Mouse (Mus musculus): ENCODE data around the gene Psd4.

DNA sequence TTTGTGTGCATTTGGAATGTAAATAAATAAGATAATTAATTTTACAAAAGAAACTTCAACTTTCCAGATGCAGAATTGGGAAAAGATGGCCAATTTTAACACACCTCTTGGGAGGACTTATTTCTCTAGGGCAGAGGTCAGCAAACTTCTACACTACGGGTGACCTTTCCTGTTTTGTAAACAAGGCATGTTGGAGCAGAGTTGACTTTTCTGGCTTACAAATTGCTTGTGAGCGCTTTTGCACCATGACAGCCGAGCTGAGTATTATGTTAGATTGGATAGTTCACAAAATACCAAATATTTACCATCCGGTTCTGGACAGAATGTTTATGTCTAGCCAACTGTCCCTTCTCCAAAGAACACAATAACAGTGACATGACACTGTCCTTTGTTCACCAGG, 22.8 kb upstream of the Psd4 start:
- TF ChIP-seq POLR2A (IDR thresholded peaks at IDR 0.05; ENCODE audit: insufficient read length, low read depth) (no peak), SRF (IDR thresholded peaks at IDR 0.05; ENCODE audit: control insufficient read depth, insufficient read length, low read depth) (no peak), POLR2AphosphoS2 (IDR thresholded peaks at IDR 0.05; ENCODE audit: insufficient read length, low read depth) (no peak), USF1 (IDR thresholded peaks at IDR 0.05; ENCODE audit: low read depth) (no peak), TCF3 (IDR thresholded peaks at IDR 0.05; ENCODE audit: insufficient read length, low read depth) (no peak)

All from myocyte (in vitro differentiated cells).